Mouse (Mus musculus) megakaryocyte-erythroid progenitor cell, adult 5-6 weeks (primary cell): ENCODE measurements around the gene Tut7. TPM values are rescaled to one million over a fixed set of nuclear protein-coding genes. Genes with fewer than 3 reads are reported as not detected.
"Not testable (repeated sequence)": the region's sequence is repeated elsewhere in the genome, so short reads cannot be mapped to it uniquely, and the experiment has no call there.

Experiments used
- ATAC-seq: replicated peaks from 2 replicates; pipeline ENCODE4 v1.8.0; 2016; ENCODE audit warnings: mild to moderate bottlenecking, inconsistent platforms; ENCODE audit not compliant: severe bottlenecking, poor library complexity, low FRiP score, low TSS enrichment
- total RNA-seq, 2 experiments: library from RNA; stranded (forward) in 1 of 2; stranded (reverse) in 1 of 2; fragments of 200-1000, 215-1000 nt in 1 of 2; fragments of >200 nt in 1 of 2; fragmentation: Nextera tagmentation in 1 of 2; gene quantifications; 2 replicates each; pipeline ENCODE4 v1.2.3; 2014 to 2017

Gene Tut7
- total RNA-seq, 2 experiments from 2014 or later: 169 to 249 TPM

GRCm38 (mm10) chr13:59836101-59836798 is 13.3 kb upstream of the Tut7 start:
- ATAC-seq: peak; percentile 51; the same call in 1 of the 2 replicates

GRCm38 (mm10) chr13:59834786-59835452 is 12.0 kb upstream of the Tut7 start:
- ATAC-seq: no peak

- no peak for ATAC-seq
Observed at GRCm38 (mm10) chr13:59832871-59833270, 9.9 kb upstream of the Tut7 start.

GRCm38 (mm10) chr13:59832454-59832853 is 9.5 kb upstream of the Tut7 start:
- ATAC-seq: no peak

- no peak for ATAC-seq
Observed at GRCm38 (mm10) chr13:59825966-59826365, 3.0 kb upstream of the Tut7 start.

- ATAC-seq: no peak
Observed at GRCm38 (mm10) chr13:59820836-59821235, 2.1 kb downstream of the Tut7 start.

GRCm38 (mm10) chr13:59820114-59820513 is 2.8 kb downstream of the Tut7 start:
- no peak for ATAC-seq

GRCm38 (mm10) chr13:59817352-59817751 is 5.6 kb downstream of the Tut7 start:
- ATAC-seq: no peak

- peak; percentile 90 for ATAC-seq
Observed at GRCm38 (mm10) chr13:59814109-59814591, 8.8 kb downstream of the Tut7 start.

GRCm38 (mm10) chr13:59811581-59811980 is 11.4 kb downstream of the Tut7 start:
- no peak for ATAC-seq

GRCm38 (mm10) chr13:59801000-59801399 is 21.9 kb downstream of the Tut7 start:
- ATAC-seq: no peak

GRCm38 (mm10) chr13:59800077-59800476 is 22.9 kb downstream of the Tut7 start:
- ATAC-seq: no peak

- no peak for ATAC-seq
Observed at GRCm38 (mm10) chr13:59798306-59798705, 24.6 kb downstream of the Tut7 start.

GRCm38 (mm10) chr13:59796466-59796848 is 26.5 kb downstream of the Tut7 start:
- ATAC-seq: peak; percentile 2

GRCm38 (mm10) chr13:59795807-59796465 is 27.0 kb downstream of the Tut7 start:
- ATAC-seq: peak; percentile 92

GRCm38 (mm10) chr13:59794786-59795185 is 28.2 kb downstream of the Tut7 start:
- ATAC-seq: no peak

- no peak for ATAC-seq
Observed at GRCm38 (mm10) chr13:59782145-59782544, 40.8 kb downstream of the Tut7 start, which contains the start of gene Gm49354. Gene Gm49354, minus strand, starts transcription at chr13:59782245.

GRCm38 (mm10) chr13:59779744-59780264 is 43.1 kb downstream of the Tut7 start:
- ATAC-seq: not testable (repeated sequence)

- peak; percentile 60; the same call in 1 of the 2 replicates for ATAC-seq
Observed at GRCm38 (mm10) chr13:59779213-59779612, 43.7 kb downstream of the Tut7 start.

GRCm38 (mm10) chr13:59775168-59775567 is 47.8 kb downstream of the Tut7 start:
- ATAC-seq: no peak
